Mouse (Mus musculus) lung, postnatal 0 days (tissue): ENCODE measurements around the gene Trp53rkb.

Experiments used
- CTCF ChIP-seq: IDR thresholded peaks from 2 replicates; pipeline ENCODE4 v1.5.1; 2016; ENCODE audit warnings: antibody characterized with exemption, mild to moderate bottlenecking
- EP300 ChIP-seq: IDR thresholded peaks from 2 replicates; pipeline ENCODE4 v1.6.1; 2016; ENCODE audit warnings: antibody characterized with exemption, mild to moderate bottlenecking, control low read depth

DNA sequence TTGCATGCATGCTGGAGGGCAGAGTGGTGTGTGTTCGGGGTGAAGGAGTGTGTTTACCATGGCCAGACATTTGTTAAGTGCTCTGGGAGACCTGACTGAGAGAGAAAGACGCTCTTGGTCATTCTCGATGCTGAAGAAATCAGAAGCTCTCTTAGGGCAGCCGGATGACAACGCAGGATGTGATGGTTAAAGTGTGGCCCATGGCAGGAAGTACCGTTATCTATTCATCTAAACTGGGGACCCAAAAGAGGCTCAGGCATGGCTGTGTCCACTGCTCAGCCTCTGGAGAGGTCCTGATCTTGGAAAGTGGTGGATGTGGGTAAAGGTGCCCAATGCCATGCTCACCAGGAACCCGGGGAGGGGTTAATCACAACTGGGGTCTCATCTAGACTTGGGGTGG lies 37.6 kb upstream of the Trp53rkb start:
- no peak for TF ChIP-seq CTCF
- TF ChIP-seq EP300: no peak
